Mouse (Mus musculus) gastrocnemius, adult 2 months (tissue): ENCODE measurements at regions not wholly inside any gene's neighbourhood (a gene's known extent, or its start where the extent isn't known, plus 50 kb on each side); places are given as distances from the start of the nearest gene placed in this dataset.

Experiments
- DNase-seq: peaks from one replicate; pipeline ENCODE4 v3.0.0; 2022
- H3K27ac ChIP-seq: fragments of 200-600 bp; 2 replicates; pipeline ENCODE4 v1.8.1; 2022; ENCODE audit warnings: mild to moderate bottlenecking
- H3K4me3 ChIP-seq: fragments of 200-600 bp; 2 replicates; pipeline ENCODE4 v1.8.1; 2022; ENCODE audit warnings: mild to moderate bottlenecking, moderate library complexity
- CTCF ChIP-seq: fragments of 200-600 bp; IDR thresholded peaks from 2 replicates; pipeline ENCODE4 v1.8.1; 2022; ENCODE audit warnings: antibody characterized with exemption, mild to moderate bottlenecking, moderate library complexity
- intact Hi-C: fragments of 180-260 bp; cut with DNase I; formaldehyde crosslinking; loops from one replicate; pipeline ENCODE4 v1.15.1; 2025

DNA sequence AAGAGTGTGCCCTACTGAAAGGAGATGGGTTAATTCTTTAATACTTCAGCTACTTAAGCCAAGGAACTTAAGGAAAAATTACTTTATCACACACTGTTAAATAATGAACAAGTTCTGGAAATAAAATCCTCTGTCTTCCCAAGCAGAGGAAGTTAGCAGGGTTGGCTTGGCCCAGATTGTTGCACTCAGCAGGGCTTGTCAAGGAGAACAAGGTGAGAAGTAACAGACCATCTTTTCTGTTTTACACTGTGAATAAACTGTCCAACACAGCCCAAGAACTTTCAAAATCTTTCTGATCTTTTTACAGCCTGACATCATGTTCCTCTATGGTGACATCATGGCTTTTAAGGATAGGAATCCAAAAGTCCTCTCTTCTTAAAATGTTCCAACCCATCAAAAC lies 789.1 kb downstream of the 5730522E02Rik start:
- no peak for TF ChIP-seq CTCF
- Histone ChIP-seq H3K4me3 (no peak overlapping the region), H3K27ac (no peak overlapping the region)
- no peak for DNase-seq
- intact Hi-C loops, result no loop called here

- Histone ChIP-seq H3K27ac (no peak overlapping the region), H3K4me3 (no peak overlapping the region)
- no peak for TF ChIP-seq CTCF
- intact Hi-C loops, result no loop called here
- DNase-seq, result no peak
These were observed 800.0 kb downstream of the 5730522E02Rik start for GRCm38 (mm10) chr11:25410403-25411090.

DNA sequence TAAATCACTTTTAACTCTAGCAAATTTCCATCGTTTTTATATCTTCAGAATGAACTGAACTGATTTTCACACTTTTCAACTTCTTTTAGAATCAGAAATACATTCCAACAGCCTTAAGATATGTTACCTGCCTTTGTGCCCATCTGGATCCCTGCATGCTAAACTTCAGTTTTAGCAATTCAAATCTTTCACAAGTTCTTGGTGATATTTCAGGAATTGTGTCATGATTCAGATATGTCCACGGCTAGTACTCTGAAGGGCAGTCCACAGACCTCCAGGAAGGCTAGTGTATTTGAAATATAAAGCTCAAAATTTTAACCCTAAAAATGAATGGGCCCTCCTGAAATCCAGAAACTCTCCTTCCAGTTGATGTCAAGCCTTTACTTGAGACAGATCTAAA lies 818.9 kb downstream of the 5730522E02Rik start:
- intact Hi-C loops, result no loop called here
- DNase-seq, result no peak
- TF ChIP-seq CTCF, result no peak
- Histone ChIP-seq H3K4me3 (no peak overlapping the region), H3K27ac (no peak overlapping the region)

DNA sequence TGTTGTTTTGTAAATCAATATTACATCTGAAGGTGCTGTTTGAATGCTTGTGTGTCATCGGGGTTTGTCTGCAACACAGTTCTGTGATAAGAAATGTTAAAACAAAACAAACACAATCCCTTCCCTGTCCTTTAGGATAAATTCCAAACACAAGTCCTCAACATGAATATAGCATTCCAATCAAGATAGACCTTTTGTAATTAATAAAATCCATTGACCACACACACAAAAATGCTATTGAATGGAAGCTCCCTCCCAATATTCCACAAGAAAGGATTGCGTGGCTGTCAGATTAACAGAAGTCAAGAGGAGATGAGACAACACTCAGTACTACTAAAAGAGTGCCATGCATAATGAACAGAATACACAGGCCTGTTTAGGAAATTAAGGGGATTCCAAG lies 843.5 kb downstream of the 5730522E02Rik start:
- no peak overlapping the region for H3K27ac ChIP-seq
- TF ChIP-seq CTCF, result no peak
- intact Hi-C loops, result no loop called here
- no peak overlapping the region for H3K4me3 ChIP-seq
- DNase-seq, result no peak

GRCm38 (mm10) chr11:25365433-25365832 lies 845.1 kb downstream of the 5730522E02Rik start:
- Histone ChIP-seq H3K27ac (no peak overlapping the region), H3K4me3 (no peak overlapping the region)
- no peak for DNase-seq
- no peak for TF ChIP-seq CTCF
- intact Hi-C loops, result no loop called here

DNA sequence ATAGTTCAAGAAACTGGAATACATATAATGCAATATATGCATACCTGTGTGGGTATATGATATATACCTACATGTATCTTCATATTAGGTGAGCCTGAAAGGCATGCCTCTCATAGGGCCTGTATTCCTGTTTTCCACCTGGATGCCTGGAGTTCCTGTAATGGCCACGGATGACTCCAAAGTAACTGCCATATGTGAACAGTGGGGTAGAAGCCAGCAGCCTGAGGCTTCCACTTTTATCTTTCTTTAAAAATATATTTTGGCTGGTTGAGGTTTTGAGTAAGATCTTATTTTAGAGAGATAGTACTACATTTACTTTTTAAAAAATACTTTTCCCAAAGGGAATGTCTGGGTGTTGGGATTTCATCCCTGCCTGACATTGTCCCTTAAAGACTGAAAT lies 850.8 kb downstream of the 5730522E02Rik start:
- no peak for DNase-seq
- Histone ChIP-seq H3K27ac (no peak overlapping the region), H3K4me3 (no peak overlapping the region)
- intact Hi-C loops, result no loop called here
- TF ChIP-seq CTCF, result no peak

DNA sequence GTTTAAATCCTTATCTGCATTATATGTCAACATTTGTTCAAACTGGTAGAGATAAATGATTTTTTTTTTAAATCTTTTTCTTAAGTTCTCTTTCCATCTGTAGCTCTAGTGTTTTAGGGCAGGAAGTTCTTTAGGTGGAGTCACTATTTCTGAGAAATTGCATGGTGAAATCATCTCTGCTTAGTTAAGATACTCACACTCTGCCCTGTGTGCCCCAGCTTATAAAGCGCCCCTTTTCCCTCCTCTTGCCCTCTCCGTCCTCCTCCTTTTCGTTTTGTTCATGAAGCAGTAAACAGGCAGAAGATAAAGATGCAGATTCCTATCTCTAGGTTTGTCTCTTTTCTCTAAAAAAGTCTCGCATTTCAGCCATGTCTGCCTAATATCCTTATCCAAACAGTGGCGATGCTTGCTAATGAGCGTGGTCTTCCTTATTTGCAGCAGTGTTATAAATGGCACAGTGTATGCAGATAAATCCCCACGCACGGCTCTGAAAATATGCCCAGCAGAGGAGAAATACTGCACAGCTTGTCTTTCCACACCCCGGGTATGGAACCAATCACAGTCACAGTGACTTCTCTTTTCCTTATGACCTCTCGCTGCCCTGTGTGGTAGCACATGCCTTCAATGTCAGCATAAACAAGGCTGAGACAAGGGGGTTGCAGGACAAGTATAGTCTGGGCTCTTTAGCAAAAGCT lies 852.7 kb downstream of the 5730522E02Rik start:
- no peak for DNase-seq
- Histone ChIP-seq H3K4me3 (no peak overlapping the region; the same call in 1 of the 2 replicates), H3K27ac (no peak overlapping the region)
- no peak for TF ChIP-seq CTCF
- intact Hi-C loops, result no loop called here

DNA sequence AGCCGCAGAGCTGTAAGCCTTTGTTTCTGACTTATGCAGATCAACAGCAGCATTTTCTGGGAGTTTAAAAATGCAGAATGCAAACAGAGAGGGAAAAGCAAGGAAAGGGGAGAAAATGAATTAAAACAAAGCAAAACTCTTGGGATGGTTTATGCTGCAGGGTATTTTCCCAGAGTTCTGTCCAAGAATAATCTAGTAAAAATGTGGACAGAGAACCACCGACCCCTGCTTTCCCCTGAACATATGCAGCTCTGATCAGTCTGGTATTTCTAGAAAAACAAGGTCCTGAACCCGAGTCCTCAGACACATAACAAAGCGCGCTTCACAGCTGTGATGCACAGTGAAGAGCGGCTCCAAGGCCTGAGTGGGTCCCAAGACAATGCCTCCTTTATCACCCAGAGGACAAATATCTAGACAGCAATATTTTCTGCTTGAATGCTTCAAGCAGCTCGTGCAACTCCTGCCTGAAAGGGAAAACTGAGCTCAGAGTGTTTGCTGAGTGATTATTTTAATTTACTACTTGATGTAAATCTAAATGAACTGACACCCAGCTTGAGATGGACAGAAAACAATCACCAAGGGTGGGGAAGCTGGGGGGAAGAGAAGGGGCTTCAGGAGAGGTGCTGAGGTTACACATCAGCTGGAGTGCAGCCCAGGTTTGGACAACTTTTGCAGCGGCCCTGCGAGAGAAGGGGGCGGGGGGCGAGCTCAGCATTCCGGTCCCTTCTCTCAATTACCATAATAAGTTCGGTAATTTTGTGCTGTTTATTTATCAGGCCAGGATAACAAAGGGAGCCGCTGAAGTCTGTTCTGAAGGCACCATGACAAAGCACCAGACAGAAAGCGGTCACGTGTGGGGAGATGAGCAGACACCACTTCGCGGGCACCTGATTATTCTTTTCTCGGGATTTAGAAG lies 853.6 kb downstream of the 5730522E02Rik start:
- intact Hi-C loops, result no loop called here
- DNase-seq, result no peak
- Histone ChIP-seq H3K4me3 (peak overlapping the region; percentile 20; the same call in 1 of the 2 replicates), H3K27ac (no peak overlapping the region)
- TF ChIP-seq CTCF, result no peak

- intact Hi-C loops, result no loop called here
These were observed 874.9 kb downstream of the 5730522E02Rik start for GRCm38 (mm10) chr11:25335667-25336066.

DNA sequence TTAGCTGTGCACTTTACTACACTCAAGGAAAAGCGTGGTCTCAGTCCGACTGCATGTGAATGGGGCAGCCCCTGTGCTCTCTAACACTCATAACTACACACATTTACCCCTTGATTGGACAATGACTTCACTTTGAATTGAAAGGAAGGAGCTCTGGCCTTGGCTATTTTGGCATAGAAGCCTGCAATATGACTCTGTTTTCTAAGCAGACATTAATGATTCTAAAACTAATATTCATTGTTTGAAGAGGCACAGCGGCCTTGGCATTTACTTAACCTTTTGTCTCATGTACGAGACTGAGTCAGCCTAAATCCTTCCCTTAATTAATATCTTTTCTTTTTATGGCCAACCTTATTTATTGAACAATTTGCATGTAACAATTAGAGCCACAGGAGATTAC lies 879.9 kb downstream of the 5730522E02Rik start:
- H3K27ac ChIP-seq, result no peak overlapping the region
- intact Hi-C loops, result no loop called here
- no peak overlapping the region for H3K4me3 ChIP-seq
- no peak for TF ChIP-seq CTCF
- DNase-seq, result no peak

More at GRCm38 (mm10) chr11:25335667-25336066, 874.9 kb downstream of the 5730522E02Rik start:
- Histone ChIP-seq H3K4me3 (no peak overlapping the region), H3K27ac (no peak overlapping the region)
- TF ChIP-seq CTCF, result no peak
- no peak for DNase-seq

DNA sequence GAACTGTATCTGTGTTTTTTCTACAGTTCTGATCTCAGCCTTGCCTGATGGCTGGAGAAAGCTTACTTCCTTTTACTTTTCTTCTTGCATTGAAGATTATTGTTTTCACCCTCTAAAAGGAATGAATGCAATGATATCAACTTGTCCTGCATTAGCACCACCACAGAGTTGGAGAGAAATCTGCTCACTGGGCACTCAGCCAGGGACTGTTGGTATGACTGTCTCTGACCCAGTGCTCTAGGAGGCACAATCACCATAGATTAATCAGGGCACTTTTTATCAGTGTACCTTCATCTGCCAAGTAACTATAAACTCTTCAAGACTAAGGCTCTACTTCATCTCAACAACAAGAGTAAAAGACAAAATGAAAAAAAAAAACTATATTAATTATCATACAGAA lies 888.1 kb downstream of the 5730522E02Rik start:
- Histone ChIP-seq H3K4me3 (no peak overlapping the region), H3K27ac (no peak overlapping the region)
- intact Hi-C loops, result no loop called here
- DNase-seq, result no peak
- no peak for TF ChIP-seq CTCF

GRCm38 (mm10) chr11:25321494-25321893 lies 889.1 kb downstream of the 5730522E02Rik start:
- intact Hi-C loops, result no loop called here
- Histone ChIP-seq H3K27ac (no peak overlapping the region), H3K4me3 (no peak overlapping the region)
- no peak for TF ChIP-seq CTCF
- no peak for DNase-seq

DNA sequence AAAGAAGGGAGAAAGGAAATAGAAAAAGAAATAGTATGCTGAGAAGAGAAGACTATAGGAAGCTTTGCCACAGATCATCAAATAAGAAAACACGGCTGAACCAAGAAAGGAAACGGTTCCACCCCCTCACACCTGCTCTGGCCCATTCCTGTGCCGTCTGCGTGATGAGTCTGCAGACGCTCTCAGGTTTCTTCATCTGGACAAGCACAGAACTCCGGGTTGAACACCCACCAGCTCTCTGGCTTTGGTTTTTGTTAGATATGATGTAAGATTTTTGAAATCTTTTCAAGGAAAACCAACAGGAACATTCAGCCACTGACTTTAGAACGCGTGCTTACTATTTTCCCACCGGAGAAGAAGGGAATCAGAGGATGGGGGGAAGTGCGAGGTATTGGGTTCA lies 895.9 kb downstream of the 5730522E02Rik start:
- Histone ChIP-seq H3K4me3 (no peak overlapping the region), H3K27ac (no peak overlapping the region)
- no peak for TF ChIP-seq CTCF
- intact Hi-C loops, result no loop called here
- no peak for DNase-seq
